Mouse (Mus musculus) spleen, postnatal 10 days (tissue): ENCODE measurements around the gene Nrgn.

Source experiments
- DNase-seq, 2 experiments: peaks; one replicate each; pipeline ENCODE4 v3.0.0; 2021 to 2022; ENCODE audit warnings: low spot score in 2 of 2

The Nrgn gene

DNA sequence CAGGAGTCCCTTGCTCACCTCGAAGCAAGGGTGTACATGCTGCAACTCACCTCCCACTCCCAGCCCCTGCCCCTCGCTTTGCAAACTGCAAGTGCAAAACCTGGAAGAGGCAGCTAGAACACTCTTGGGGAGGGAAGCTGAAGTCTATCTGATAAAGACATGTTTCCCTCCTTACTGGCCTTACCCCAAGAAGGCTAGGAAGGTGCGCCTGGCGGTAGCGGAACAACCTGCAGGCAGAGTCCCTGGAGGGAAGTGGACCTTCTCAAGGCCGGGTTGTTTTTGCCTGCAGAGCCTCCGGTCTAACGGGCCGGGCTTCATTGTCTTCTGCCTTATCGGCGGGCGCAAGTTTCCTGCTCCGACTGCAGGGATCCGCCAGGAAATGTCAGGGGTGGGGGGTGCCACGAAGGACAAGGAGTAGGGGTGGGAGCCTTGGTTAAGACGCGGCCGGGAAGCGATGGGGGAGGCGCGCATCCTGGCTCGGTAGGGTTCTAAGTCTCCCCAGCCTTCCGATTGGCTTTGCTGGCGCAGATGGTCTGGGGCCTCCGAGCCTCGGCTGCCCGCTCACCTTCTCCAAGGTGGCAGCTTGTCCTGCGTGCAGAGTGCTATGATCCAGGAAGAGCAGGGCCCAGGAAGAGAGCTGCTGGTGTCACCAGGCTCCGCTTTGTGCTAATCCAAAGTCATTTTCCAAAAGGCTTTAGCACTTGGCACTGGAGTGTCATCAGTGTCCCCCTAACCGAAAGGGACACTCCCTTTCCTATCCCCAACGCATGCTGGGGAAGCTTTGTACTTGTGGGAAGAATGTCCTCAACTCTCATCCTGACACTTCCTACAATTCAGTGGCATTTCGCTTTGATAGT is 22.4 kb downstream of the Nrgn start:
- peak in 1 of 2 experiments; percentile 50 for DNase-seq

DNA sequence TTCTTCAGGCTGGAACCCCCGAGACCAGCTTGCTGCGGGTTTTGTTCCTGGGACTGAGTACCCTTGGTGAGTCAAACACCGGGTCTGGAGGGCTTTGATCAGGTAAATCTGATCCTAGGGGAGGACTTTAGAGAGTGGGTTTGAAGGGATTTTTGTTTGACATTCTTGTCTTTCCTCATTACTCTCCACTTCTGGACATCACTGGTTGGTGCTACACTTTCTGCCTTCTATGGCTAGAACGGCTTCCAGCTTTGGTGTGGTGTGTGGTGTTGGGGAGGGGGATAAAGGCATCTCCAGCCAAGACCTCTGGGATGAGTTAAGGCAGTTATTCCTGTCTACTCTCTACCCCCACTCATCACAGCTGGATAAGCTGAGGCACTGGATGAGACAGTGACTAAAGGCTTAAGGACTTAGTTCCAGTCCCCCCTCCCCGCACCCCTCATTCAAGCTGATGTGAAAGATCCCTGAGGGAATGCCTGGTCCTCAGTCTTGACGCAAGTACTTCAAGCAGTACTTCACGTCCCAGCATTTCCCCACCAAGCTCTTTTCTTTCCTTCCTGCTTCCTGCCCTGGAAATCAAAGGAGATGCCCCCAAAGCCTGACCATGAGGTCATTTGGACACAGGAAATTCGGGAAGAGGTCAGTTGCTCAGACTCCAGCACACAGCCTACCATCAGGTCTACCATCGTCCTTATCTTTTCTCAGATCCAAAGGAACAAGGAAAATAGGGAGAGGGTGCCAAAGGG is 24.3 kb downstream of the Nrgn start:
- DNase-seq, result no peak

DNA sequence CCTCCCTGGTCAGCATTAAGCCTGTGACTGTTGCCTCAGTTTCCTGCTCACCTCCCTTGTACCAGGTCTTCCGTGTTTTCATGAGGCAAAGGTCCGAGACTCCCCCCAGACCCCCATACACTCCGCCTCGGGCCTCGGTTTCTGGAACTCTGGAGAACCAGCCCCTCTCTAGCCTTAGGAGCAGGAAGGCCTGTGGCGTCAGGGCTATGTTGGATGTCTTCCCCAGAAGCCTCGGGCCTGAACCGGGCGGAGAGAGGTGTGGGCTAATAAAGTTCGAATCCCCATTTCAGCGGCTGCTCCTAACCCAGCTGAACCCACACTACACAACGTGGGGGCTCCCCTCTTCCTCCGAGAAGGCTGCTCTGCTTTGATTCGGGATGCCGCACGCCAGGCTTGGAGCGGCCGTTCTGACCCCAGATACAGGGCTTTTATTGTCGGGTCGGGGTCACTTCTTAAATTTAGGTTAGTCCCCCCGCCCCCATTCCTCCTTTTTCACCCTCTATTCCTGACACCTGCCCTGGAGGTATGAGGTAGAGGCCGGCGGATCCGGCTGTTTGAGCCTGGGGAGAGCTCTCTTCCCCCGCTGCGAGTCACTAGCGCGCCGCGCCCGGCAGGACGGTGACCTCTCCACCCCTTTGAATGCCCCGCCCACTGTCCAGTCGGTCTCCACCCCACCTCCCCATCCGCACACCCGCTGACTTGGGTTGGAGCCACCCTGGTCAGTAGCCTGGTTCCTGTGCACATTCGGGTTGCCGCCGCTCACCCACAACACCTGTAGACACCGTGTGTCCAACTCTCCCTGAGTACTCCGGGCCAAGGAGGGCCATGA is 25.1 kb downstream of the Nrgn start, which contains the start of gene Esam:
TSS of gene Esam (plus strand) at position 683 of the 829 bp plus-strand sequence.
- peak in 1 of 2 experiments; percentile 50 for DNase-seq

DNA sequence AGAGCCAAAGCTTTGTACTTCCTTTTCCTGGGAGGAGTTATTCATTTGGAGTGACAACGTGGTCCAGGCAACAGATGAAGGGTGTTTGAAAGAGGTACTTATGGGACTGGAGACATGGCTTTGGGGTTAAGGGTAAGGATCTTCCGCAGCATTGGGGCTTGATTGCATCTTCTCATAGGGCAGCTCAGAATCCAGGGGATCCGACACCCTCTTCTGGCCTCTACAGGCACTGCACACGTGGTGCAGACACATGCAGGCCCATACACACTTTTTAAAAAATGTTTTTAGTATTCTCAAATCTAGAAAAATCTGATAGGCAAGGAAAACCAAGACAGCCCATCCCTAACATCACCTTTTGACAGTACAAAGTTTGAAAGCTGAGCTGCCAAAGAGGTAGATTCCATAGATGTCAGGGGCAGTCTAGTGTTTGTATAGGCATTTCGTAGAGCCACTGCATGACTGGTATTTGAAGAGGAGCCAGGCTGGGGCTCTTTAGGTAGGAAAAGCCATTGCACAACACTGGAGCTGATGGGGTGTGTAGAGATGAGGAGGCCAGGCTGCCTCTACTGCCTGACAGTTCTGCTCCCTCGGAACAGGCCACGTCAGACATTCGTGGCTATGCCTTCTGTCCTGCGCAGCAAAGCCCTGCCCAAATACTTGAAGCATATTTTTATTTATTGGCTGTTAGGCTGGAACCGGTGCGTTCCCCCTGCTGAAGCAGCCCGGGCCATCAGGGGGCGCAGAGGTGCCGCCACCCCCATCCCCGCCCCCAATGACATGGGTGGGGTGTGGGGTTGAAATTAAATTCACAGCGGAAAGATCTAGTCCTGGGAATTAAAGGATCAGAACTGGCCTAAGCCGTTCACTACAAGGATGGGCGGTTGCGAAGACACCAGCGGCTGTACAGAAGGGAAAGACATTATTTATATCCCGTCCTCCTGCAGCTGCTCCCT is 26.0 kb downstream of the Nrgn start:
- no peak for DNase-seq

DNA sequence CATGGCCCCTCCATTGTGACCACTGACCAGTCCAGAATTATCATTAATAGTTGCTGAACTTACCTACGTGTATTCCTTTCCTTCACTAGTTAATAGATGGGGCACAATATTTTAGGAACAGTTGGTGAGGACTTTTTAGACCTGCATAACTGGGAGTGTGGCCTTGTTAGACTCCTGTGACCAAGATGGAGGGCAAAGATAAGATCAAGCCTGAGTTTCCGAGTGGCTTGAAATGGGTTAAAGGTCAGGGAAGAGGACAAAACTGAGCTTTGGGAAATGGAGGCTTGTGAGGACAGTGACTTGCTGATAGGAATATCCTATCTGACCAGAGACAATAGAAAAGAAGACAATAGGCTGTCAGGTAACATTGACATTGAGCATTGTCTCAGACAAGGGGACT is 27.2 kb downstream of the Nrgn start:
- no peak for DNase-seq

DNA sequence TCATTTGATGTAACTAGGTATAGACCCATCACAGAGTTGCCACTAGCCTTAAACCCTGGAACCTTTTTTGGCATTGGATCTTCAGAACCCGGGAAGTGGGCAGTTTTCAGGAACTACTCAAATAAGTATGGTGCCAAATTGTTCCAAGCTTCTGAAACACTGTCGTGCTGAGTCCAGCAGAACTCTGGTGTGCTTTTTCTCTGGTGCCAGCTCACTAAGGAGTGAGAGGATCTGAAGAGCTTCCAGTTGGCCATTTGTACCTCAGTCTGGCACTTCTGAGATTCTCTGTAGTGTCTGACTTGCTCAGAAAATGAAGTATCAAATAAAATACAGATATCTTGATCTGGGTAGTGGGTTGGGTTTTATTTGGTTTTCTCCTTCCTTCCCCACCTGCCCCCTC is 32.7 kb downstream of the Nrgn start:
- DNase-seq, result no peak

DNA sequence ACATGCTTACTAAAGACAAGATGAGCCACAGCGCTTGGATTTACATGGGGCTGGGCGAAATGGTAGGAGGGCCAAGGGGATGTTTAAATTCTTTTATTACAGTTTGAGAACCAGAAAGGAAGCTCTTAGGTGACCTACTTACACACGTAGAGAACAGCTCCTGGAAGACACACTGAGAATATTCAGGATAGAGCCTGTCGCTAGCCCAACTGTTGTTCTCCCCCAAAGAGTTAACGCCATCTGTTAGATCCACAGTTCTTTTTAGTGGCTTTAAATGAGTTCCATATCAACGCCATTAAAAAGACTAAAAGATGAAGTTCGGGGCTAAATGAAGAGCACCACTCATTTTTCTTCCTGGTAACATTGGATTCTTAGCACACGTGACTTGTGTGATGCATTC is 33.7 kb downstream of the Nrgn start:
- no peak for DNase-seq

DNA sequence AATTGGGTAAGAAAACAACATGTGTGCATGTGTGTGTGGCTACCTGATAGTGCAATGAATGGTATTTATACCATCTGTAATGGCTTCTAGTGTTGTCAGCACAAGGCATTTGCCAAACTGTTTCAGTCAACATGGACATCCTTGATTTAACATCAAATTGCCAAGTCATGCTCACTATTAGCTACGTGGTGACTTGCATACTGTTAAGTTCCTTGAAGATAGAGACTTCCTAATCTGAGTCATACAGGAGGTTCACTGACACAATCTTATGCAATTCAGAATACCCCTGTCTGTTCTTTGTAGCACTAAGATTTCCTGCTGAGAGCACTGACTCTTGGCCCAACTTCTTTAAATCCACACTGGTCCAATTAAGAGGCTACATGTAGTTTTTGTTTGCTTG is 35.2 kb downstream of the Nrgn start:
- no peak for DNase-seq

DNA sequence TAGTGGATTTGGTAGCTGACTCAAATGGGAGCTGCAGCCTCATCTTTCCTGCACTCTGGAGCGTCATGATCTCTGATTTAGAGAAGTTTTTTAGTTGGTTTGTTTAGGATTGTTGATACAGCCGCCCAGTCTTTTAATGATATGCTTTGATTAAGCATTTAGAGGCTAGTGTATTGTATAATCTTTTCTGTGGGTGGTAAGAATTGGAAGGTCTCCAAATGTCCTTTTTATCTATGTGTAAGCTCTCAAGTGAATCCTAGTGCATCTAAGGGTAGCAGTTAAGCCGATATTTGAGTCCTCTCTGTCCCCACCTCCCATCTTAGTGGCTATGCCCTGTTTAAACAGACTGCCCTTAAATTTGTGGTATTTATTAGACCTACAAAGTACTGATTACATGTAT is 38.2 kb downstream of the Nrgn start:
- DNase-seq, result no peak

DNA sequence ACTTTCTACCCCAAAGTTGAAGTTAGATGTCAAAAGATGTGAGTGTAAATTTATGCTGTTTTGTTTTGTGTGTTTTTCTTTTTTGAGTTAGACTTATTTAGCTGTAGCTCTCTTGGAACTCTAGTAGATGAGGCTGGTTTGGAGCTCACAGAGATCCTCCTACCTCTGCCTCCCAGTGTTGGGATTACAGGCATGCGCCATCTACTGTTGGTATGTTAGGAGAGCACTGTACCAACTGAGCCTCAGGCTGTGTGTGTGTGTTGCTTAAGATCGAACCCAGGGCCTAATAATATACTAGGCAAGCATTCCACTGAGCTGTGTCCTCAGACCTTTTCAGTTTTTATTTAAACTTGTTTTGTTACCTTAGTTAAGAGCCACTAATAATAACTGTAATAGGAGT is 40.6 kb downstream of the Nrgn start:
- DNase-seq, result no peak

DNA sequence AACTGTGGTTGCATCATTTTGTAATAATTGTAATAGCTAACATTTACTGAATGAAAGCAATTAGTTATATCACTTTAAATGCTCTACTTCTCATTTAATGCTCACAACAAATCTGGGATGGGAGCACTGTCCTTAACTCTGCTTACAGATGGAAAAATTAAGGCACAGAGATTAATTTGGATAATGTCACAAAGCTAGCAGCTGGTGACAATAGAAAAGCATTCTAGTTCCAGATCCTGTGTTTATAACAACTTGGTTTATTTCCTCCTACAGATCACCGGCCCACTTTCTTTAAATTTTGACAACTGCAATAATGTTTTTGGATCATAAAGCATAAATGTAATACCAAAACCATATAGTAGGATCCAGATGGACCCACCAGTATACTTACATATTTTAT is 46.7 kb downstream of the Nrgn start:
- no peak for DNase-seq

- DNase-seq, result no peak
Measured at GRCm38 (mm10) chr9:37504348-37504747, 48.4 kb downstream of the Nrgn start.

GRCm38 (mm10) chr9:37501170-37501569 is 51.5 kb downstream of the Nrgn start:
- DNase-seq, result no peak

GRCm38 (mm10) chr9:37500201-37500600 is 52.5 kb downstream of the Nrgn start:
- no peak for DNase-seq

DNA sequence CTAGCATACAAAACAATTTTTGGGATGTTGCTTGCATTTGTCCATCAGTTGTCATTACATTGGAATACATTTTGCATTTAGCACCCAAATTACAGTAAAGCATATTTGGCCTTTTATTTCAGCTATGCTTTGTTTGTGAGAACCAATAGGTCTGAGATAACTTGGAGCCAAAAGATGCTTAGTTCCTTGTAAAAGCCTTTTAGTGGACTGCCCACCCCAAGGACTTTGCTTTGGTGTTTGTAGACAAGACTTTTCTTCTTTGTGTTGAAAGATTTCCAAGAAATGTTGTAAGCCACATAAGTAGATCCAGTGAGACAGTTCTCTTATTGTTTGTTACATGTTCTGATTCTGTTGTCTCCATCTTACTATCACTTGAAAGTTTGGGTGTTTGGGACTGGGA is 56.4 kb downstream of the Nrgn start:
- no peak for DNase-seq

DNA sequence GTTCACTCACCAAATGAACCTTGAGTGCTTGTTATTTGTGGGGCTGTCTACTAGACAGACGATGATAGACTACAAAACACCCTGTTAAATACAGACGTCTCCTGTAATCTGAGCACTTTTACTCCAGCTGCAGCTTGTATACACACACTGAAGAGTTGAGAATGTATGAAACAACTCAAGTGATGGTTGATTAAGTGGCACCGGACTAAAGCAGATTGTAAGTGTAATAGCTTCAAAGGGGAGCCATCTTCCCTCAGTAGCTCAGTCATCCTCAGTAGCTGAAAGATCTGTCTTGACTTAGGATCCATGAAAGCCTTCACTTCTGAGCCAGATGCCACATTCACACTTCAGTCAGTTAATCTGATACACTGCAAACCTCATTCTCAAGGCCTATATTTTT is 56.9 kb downstream of the Nrgn start:
- no peak for DNase-seq
